Mouse (Mus musculus): Measurements from ENCODE around the gene Fxyd3. TPM values are rescaled to one million over a fixed set of nuclear protein-coding genes. Genes with fewer than 3 reads are reported as not detected.

Gene Fxyd3
- not detected for polyA plus RNA-seq (2015; fragmentation: Illumina TruSeq; extraction: RNeasy Lipid Tissue Mini Kit (QIAGEN cat#74804); ENCODE audit: low read depth, low replicate concordance)

DNA sequence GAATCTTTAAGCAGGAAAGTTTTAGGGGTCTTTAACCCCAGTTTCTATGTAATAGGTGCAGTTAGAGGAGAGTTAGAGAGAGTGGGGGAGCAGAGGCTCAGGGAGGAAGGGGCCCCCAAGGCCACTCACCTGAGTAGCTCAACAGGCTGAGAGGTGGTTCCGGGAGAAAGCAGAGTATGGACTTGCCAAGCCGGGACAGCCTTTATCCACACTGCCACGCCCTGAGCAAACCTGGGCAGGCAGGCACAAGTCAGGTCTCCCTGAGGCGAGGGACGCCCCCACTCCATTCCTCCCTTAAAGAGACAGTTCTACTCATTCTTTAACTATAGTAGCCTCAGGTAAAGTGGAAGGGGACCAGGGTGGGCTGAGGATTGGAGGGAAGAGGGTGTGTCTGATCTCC is at the start of gene Fxyd3:
Fxyd3 (minus strand) TSS at position 213 of the 400 bp plus-strand sequence.

DNA sequence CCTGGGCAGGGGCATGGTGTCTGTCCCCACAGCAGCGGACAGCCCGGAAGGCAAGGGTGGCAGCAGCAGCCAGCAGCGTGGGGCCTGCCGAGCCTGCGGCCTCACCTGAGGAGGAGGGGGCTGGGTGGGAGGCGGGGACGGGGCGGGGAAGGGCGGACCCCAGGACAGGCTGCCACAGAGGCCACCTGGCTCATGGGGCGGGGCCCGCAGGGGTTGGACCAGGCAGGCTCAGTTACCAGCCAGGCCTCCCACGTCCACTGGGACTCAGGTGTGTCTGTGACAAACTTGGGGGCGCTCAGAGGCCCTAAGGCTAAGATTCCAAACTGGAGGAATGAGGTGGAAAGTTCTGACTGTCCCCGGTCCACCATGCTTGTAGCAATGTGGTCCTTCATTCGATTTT is 38.7 kb upstream of the Fxyd3 start, which contains the start of gene Hpn:
Hpn (minus strand) TSS at position 109 of the 400 bp plus-strand sequence.

DNA sequence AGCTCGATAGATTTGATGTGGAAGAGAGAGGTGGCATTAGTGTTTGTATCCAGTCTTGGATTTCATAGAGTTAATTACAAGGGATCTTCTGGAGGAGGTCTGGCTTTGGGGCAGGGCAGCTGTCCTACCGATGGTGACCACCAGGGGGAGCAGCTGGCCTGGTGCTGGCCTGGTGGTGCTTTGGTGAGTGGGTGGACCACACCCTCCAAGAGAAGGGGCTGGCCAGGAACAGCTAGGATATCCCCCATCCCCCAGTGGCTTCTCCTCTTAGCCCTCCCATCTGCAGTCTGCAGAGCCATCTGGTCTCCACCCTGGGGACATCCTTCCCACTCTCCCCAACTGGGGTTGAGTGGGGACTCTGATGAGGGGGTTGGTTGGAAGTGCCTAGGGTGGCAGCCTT is 17.4 kb downstream of the Fxyd3 start, which contains the start of gene Lgi4:
Lgi4 (plus strand) TSS at position 235 of the 400 bp plus-strand sequence.

DNA sequence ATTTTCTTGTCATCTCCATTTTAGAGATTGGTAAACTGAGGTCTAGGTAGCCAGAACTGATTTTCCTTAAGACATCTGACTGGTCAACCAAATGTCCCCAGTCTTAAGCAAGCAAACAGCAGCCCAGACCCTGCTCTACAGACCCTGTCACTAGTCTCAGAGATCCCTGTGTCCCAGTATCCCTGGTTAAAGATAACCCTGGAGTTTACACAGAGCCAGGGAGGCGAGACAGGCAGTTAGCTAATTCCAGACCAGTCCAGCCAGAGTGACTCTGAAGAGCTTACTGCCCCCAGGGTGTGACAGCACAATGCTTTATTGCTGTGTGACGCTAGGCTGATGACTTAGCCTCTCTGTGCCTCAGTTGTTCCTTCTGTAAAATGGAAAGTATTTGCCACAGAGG is 19.4 kb downstream of the Fxyd3 start, which contains the start of gene Fxyd1:
Fxyd1 (minus strand) TSS at position 129 of the 400 bp plus-strand sequence.

DNA sequence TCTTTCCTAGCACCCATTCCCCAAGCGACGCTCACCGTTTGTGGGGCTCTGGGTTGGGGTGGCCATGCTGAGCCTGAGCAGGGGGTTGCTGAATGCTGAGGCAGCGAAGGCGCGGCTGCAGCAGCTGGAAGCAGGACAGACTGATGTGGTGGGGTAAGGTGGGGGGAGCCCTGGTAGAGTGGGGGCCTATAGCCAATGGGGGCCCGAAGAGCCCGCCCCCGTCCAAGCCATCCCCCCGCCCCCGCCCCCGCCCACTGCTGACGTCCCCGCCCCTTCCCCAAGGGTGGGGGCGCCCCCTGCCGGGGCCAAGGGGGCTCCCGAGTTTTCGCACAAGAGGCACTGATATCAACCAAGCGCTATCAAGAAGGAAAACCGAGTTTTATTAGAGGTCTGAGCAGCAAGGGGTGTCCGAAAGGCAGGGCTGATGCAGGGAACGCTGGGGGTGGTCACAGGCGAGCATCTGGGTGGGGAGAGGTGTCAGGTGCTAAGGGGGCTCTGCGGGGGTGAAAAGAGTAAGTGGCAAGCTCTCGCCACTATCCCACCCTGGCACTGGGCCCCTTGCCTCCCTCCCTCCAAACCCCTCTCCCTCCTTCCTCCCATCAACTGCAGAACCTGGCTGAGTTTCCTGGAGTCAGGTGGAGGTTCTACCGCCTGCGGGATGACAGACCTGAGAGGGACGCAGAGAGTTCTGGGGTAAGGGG is 25.0 kb downstream of the Fxyd3 start, which contains the start of gene Fxyd7:
Fxyd7 (minus strand) TSS at position 147 of the 701 bp plus-strand sequence.

DNA sequence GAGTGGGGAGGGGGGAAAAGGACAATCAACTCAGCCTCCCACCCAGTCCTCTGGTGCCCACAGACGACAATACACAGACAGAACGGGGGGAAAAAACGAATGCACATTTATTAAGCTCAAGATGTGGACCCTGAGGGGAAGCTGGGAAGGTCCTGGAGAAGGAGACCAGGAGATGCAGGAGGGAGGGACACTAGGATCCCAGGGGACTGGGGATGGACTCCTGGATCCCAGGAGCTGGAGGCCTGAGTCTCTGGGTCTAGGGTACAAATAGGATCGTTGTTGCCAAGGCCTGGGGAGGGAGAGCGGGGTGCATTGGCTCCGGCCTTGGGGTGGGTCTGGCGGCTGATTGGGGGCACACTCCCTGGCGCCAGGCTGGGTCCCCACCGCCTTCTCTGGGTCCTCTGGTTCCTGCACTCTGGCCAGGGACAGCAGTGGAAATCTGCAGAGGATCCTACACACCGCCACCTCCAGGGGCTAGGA is 34.0 kb downstream of the Fxyd3 start, which contains the start of gene Fxyd5:
Fxyd5 (minus strand) TSS at position 51 of the 480 bp plus-strand sequence.

Other genes starting within 250 kb of the Fxyd3 start
- gene Ffar3, start 220.5 kb downstream of the Fxyd3 start, polyA plus RNA-seq (2015; fragmentation: Illumina TruSeq; extraction: RNeasy Lipid Tissue Mini Kit (QIAGEN cat#74804); ENCODE audit: low read depth, low replicate concordance), result not detected
- gene Ffar1, start 215.1 kb downstream of the Fxyd3 start, polyA plus RNA-seq (2015; fragmentation: Illumina TruSeq; extraction: RNeasy Lipid Tissue Mini Kit (QIAGEN cat#74804); ENCODE audit: low read depth, low replicate concordance), result not detected
- gene Cd22, start 196.4 kb downstream of the Fxyd3 start, polyA plus RNA-seq (2015; fragmentation: Illumina TruSeq; extraction: RNeasy Lipid Tissue Mini Kit (QIAGEN cat#74804); ENCODE audit: low read depth, low replicate concordance), result 0.55 TPM
- gene Mag, start 161.8 kb downstream of the Fxyd3 start, polyA plus RNA-seq (2015; fragmentation: Illumina TruSeq; extraction: RNeasy Lipid Tissue Mini Kit (QIAGEN cat#74804); ENCODE audit: low read depth, low replicate concordance), result 324 TPM
- not detected for gene Hamp2, start 152.0 kb downstream of the Fxyd3 start, polyA plus RNA-seq (2015; fragmentation: Illumina TruSeq; extraction: RNeasy Lipid Tissue Mini Kit (QIAGEN cat#74804); ENCODE audit: low read depth, low replicate concordance)
- gene Hamp, start 132.7 kb downstream of the Fxyd3 start, polyA plus RNA-seq (2015; fragmentation: Illumina TruSeq; extraction: RNeasy Lipid Tissue Mini Kit (QIAGEN cat#74804); ENCODE audit: low read depth, low replicate concordance), result not detected
- 193 TPM for gene Usf2, start 119.9 kb downstream of the Fxyd3 start, polyA plus RNA-seq (2015; fragmentation: Illumina TruSeq; extraction: RNeasy Lipid Tissue Mini Kit (QIAGEN cat#74804); ENCODE audit: low read depth, low replicate concordance)
- gene Lsr, start 103.2 kb downstream of the Fxyd3 start, polyA plus RNA-seq (2015; fragmentation: Illumina TruSeq; extraction: RNeasy Lipid Tissue Mini Kit (QIAGEN cat#74804); ENCODE audit: low read depth, low replicate concordance), result 8.0 TPM
- gene Fam187b, start 102.9 kb downstream of the Fxyd3 start, polyA plus RNA-seq (2015; fragmentation: Illumina TruSeq; extraction: RNeasy Lipid Tissue Mini Kit (QIAGEN cat#74804); ENCODE audit: low read depth, low replicate concordance), result not detected
- gene Fxyd5, start 34.2 kb downstream of the Fxyd3 start, polyA plus RNA-seq (2015; fragmentation: Illumina TruSeq; extraction: RNeasy Lipid Tissue Mini Kit (QIAGEN cat#74804); ENCODE audit: low read depth, low replicate concordance), result 51.2 TPM
- gene Fxyd7, start 25.2 kb downstream of the Fxyd3 start, polyA plus RNA-seq (2015; fragmentation: Illumina TruSeq; extraction: RNeasy Lipid Tissue Mini Kit (QIAGEN cat#74804); ENCODE audit: low read depth, low replicate concordance), result 169 TPM
- gene Fxyd1, start 19.5 kb downstream of the Fxyd3 start, polyA plus RNA-seq (2015; fragmentation: Illumina TruSeq; extraction: RNeasy Lipid Tissue Mini Kit (QIAGEN cat#74804); ENCODE audit: low read depth, low replicate concordance), result 148 TPM
- gene Lgi4, start 17.4 kb downstream of the Fxyd3 start, polyA plus RNA-seq (2015; fragmentation: Illumina TruSeq; extraction: RNeasy Lipid Tissue Mini Kit (QIAGEN cat#74804); ENCODE audit: low read depth, low replicate concordance), result 27.6 TPM
- 2.6 TPM for gene Hpn, start 38.6 kb upstream of the Fxyd3 start, polyA plus RNA-seq (2015; fragmentation: Illumina TruSeq; extraction: RNeasy Lipid Tissue Mini Kit (QIAGEN cat#74804); ENCODE audit: low read depth, low replicate concordance)
- 542 TPM for gene Scn1b, start 50.3 kb upstream of the Fxyd3 start, polyA plus RNA-seq (2015; fragmentation: Illumina TruSeq; extraction: RNeasy Lipid Tissue Mini Kit (QIAGEN cat#74804); ENCODE audit: low read depth, low replicate concordance)
- gene Gramd1a, start 79.2 kb upstream of the Fxyd3 start, polyA plus RNA-seq (2015; fragmentation: Illumina TruSeq; extraction: RNeasy Lipid Tissue Mini Kit (QIAGEN cat#74804); ENCODE audit: low read depth, low replicate concordance), result 112 TPM
- not detected for gene Scgb2b2, start 213.8 kb upstream of the Fxyd3 start, polyA plus RNA-seq (2015; fragmentation: Illumina TruSeq; extraction: RNeasy Lipid Tissue Mini Kit (QIAGEN cat#74804); ENCODE audit: low read depth, low replicate concordance)
- gene Scgb1b2, start 215.1 kb upstream of the Fxyd3 start, polyA plus RNA-seq (2015; fragmentation: Illumina TruSeq; extraction: RNeasy Lipid Tissue Mini Kit (QIAGEN cat#74804); ENCODE audit: low read depth, low replicate concordance), result not detected

Data from brain, adult 10 weeks (tissue).